Mouse (Mus musculus) stomach, postnatal 0 days (tissue): ENCODE measurements at regions not wholly inside any gene's neighbourhood (a gene's known extent, or its start where the extent isn't known, plus 50 kb on each side); places are given as distances from the start of the nearest gene placed in this dataset.

Experiments
- CTCF ChIP-seq: IDR thresholded peaks from 2 replicates; pipeline ENCODE4 v1.5.1; 2016; ENCODE audit warnings: antibody characterized with exemption, low read depth, mild to moderate bottlenecking, moderate library complexity
- EP300 ChIP-seq: optimal IDR thresholded peaks from 2 replicates; pipeline ENCODE3; 2016; ENCODE audit warnings: antibody characterized with exemption

DNA sequence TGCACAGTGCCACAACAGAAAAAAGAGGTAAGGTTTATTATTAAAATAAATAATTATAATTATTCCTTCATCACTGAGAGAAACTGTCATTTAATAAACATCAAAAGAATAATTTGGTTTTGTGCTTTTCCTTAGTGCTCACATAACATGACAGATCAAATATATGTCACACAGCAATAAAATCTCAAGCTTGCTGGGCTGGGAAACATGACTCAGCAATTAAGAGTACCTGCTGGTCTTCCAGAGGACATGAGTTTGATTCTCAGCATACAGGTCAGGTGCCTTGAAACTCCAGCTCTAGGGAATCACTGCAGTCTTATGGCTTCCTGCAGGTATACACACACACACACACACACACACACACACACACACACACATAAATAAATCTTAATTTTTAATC, 208.3 kb upstream of the Zfp770 start:
- no peak for TF ChIP-seq EP300
- TF ChIP-seq CTCF, result no peak
